Mouse (Mus musculus) ES-E14 (cell line): Measurements from ENCODE around the gene Shc3. TPM values are rescaled to one million over a fixed set of nuclear protein-coding genes. Genes with fewer than 3 reads are reported as not detected.
A peak's percentile ranks its signal among the peaks of the same experiment; 100 is the strongest.

Experiments
- DNase-seq: peaks from one replicate; pipeline ENCODE4 v3.0.0-alpha.2; 2013; ENCODE audit warnings: low read depth, low spot score
- H3K27ac ChIP-seq: 2 replicates; pipeline ENCODE4 v1.5.1; 2012; ENCODE audit warnings: low read depth, mild to moderate bottlenecking, low read length, moderate library complexity, mixed read lengths; ENCODE audit not compliant: poor library complexity, insufficient read depth, severe bottlenecking
- H3K36me3 ChIP-seq: 2 replicates; pipeline ENCODE4 v1.6.1; 2012; ENCODE audit warnings: mild to moderate bottlenecking, low read length, moderate library complexity, mixed read lengths; ENCODE audit not compliant: control insufficient read depth, poor library complexity, insufficient read depth, severe bottlenecking
- H3K4me1 ChIP-seq, 2 experiments: fragments of 150-350 bp in 1 of 2; sonication (generic) in 1 of 2; 2 replicates each; pipeline ENCODE4 v1.6.1; 2012; ENCODE audit warnings: low read length in 2 of 2, mild to moderate bottlenecking in 1 of 2, mixed read lengths in 1 of 2; ENCODE audit not compliant: control insufficient read depth in 2 of 2, insufficient read depth in 2 of 2, poor library complexity in 1 of 2
- H3K4me3 ChIP-seq, 2 experiments: fragments of 150-350 bp in 1 of 2; sonication (generic) in 1 of 2; 2 replicates each; pipeline ENCODE4 v1.5.1; 2012; ENCODE audit warnings: low read length in 2 of 2, low read depth in 1 of 2, mild to moderate bottlenecking in 1 of 2, mixed read lengths in 1 of 2; ENCODE audit not compliant: insufficient read depth in 1 of 2, poor library complexity in 1 of 2, severe bottlenecking in 1 of 2
- H3K9ac ChIP-seq: 2 replicates; pipeline ENCODE4 v1.6.1; 2012; ENCODE audit warnings: low read depth, mild to moderate bottlenecking, low read length, mixed read lengths; ENCODE audit not compliant: poor library complexity, insufficient read depth, severe bottlenecking
- H3K9me3 ChIP-seq: fragments of 150-350 bp; sonication (generic); 2 replicates; pipeline ENCODE4 v1.6.1; 2012; ENCODE audit warnings: low read depth, mild to moderate bottlenecking, low read length; ENCODE audit not compliant: control insufficient read depth, insufficient read depth
- CHD2 ChIP-seq: IDR thresholded peaks from 2 replicates; pipeline ENCODE4 v1.6.1; 2014; ENCODE audit warnings: mild to moderate bottlenecking, low read depth, low read length, inconsistent platforms
- HCFC1 ChIP-seq: IDR thresholded peaks from 2 replicates; pipeline ENCODE4 v1.6.1; 2012; ENCODE audit warnings: low read length, inconsistent platforms, borderline replicate concordance; ENCODE audit not compliant: insufficient read depth
- MAFK ChIP-seq: IDR thresholded peaks from 2 replicates; pipeline ENCODE4 v1.6.1; 2014; ENCODE audit warnings: mild to moderate bottlenecking, low read depth, low read length, inconsistent platforms; ENCODE audit not compliant: insufficient read depth
- ZC3H11A ChIP-seq: IDR thresholded peaks from 2 replicates; pipeline ENCODE4 v1.6.1; 2012; ENCODE audit warnings: low read depth, mild to moderate bottlenecking, inconsistent platforms, low read length, borderline replicate concordance
- ZNF384 ChIP-seq: IDR thresholded peaks from 2 replicates; pipeline ENCODE4 v1.6.1; 2012; ENCODE audit warnings: low read depth, low read length, inconsistent platforms
- in situ Hi-C, 2 experiments: fragments of 600-800 bp; cut with MboI; formaldehyde crosslinking; loops; one replicate each; pipeline ENCODE4 v1.15.1; 2025; ENCODE audit warnings: low sequenced_read_pairs in 2 of 2, inconsistent platforms in 1 of 2; ENCODE audit not compliant: unreplicated experiment in 2 of 2
- total RNA-seq: library from RNA; depleted of rRNA; stranded (reverse); fragments of 300-350 nt; gene quantifications from 2 replicates; pipeline ENCODE4 v1.2.3, GENCODE M21; 2012

The Shc3 gene
- total RNA-seq, 1 experiment, result 1.4 TPM

GRCm38 (mm10) chr13:51419501-51419900, 149.7 kb downstream of the Shc3 start:
- no peak for TF ChIP-seq CHD2
- no peak for TF ChIP-seq ZNF384
- no peak for TF ChIP-seq HCFC1
- no peak for TF ChIP-seq ZC3H11A
- no peak for DNase-seq
- Histone ChIP-seq H3K9me3 (no peaks in the 10 kb centered on the region), H3K4me1 (no peaks in the 10 kb centered on the region; a peak in 1 of 4 replicates), H3K4me3 (no peak overlapping the region), H3K9ac (no peak overlapping the region), H3K27ac (no peak overlapping the region), H3K36me3 (no peaks in the 10 kb centered on the region)
- in situ Hi-C loops, result loop anchor here in 1 of 2 experiments (25.0 kb wide), 1 partner anchor 232 kb away; no protein-coding TSS in a partner anchor

- DNase-seq, result no peak
- Histone ChIP-seq H3K4me1 (no peaks in the 10 kb centered on the region; a peak in 1 of 4 replicates), H3K9me3 (no peaks in the 10 kb centered on the region), H3K4me3 (no peak overlapping the region), H3K27ac (no peak overlapping the region), H3K9ac (peak overlapping the region; percentile 41; the same call in 1 of the 2 replicates), H3K36me3 (no peaks in the 10 kb centered on the region)
- in situ Hi-C loops, result loop anchor here in 1 of 2 experiments (25.0 kb wide), 1 partner anchor 232 kb away; no protein-coding TSS in a partner anchor
- TF ChIP-seq ZNF384 (no peak), ZC3H11A (no peak), HCFC1 (no peak)
Observed at GRCm38 (mm10) chr13:51418942-51419451, 150.2 kb downstream of the Shc3 start.

GRCm38 (mm10) chr13:51418268-51418941, 150.8 kb downstream of the Shc3 start:
- in situ Hi-C loops, result loop anchor here in 1 of 2 experiments (25.0 kb wide), 1 partner anchor 231 kb away; no protein-coding TSS in a partner anchor
- DNase-seq, result peak; percentile 96
- H3K4me1 ChIP-seq, result peaks cover 0 to 2% of the 10 kb centered on the region in 2 experiments; a peak in 1 of 4 replicates
- TF ChIP-seq ZC3H11A (peak; percentile 78; the same call in 1 of the 2 replicates), MAFK (no peak)
- no peaks in the 10 kb centered on the region for H3K36me3 ChIP-seq
- H3K27ac ChIP-seq, result no peak overlapping the region
- peak overlapping the region; percentile 41; the same call in 1 of the 2 replicates for H3K9ac ChIP-seq
- no peaks in the 10 kb centered on the region for H3K9me3 ChIP-seq
- no peak overlapping the region for H3K4me3 ChIP-seq

- DNase-seq, result no peak
- H3K4me3 ChIP-seq, result no peak overlapping the region
- no peaks in the 10 kb centered on the region for H3K36me3 ChIP-seq
- in situ Hi-C loops, result loop anchor here in 1 of 2 experiments (25.0 kb wide), 1 partner anchor 230 kb away; no protein-coding TSS in a partner anchor
- no peaks in the 10 kb centered on the region for H3K9me3 ChIP-seq
- peaks cover 0 to 2% of the 10 kb centered on the region in 2 experiments; a peak in 1 of 4 replicates for H3K4me1 ChIP-seq
- TF ChIP-seq ZC3H11A (no peak), MAFK (no peak), ZNF384 (no peak), CHD2 (no peak), HCFC1 (no peak)
- no peak overlapping the region for H3K27ac ChIP-seq
- H3K9ac ChIP-seq, result no peak overlapping the region
Observed at GRCm38 (mm10) chr13:51417796-51418195, 151.4 kb downstream of the Shc3 start.
